Mouse (Mus musculus): ENCODE results near the gene Olfr381. TPM values are rescaled to one million over a fixed set of nuclear protein-coding genes. Genes with fewer than 3 reads are reported as not detected.
"Not testable (repeated sequence)": the region's sequence is repeated elsewhere in the genome, so short reads cannot be mapped to it uniquely, and the experiment has no call there.

The Olfr381 gene
- polyA plus RNA-seq (2016; fragmentation: Nextera tagmentation; extraction: Ambion mirVana) = not detected in 2 replicates

DNA sequence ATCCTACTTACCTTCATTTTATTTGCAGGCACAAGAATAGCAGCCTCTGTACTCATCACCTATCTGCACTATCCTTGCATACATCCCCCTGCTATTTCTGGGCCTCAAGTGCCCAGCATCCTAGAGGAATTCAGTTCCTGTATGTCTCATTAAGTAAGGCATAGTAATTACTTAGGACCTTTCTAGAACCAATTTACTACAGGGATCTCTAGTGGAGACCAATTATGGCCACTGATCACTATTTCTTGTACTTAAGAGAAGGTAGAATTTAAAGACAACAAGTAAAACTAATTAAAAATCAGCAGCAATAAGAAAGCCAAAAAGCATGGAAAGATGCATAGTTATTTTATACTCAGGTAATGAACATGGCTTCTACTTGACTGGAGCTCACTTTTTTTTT is at the start of gene Olfr381:
Olfr381 (minus strand) TSS at position 101 of the 400 bp plus-strand sequence.
- Histone ChIP-seq H3K27ac (no peak within 1 kb of the TSS), H3K9ac (no peak within 1 kb of the TSS), H3K9me3 (replicated peaks) (no peaks in the 10 kb centered on the region), H3K4me2 (no peak within 1 kb of the TSS), H3K27me3 (replicated peaks) (no peaks in the 10 kb centered on the region), H3K4me1 (no peaks in the 10 kb centered on the region), H3K36me3 (no peaks in the 10 kb centered on the region), H3K4me3 (no peak within 1 kb of the TSS)
- no peak for ATAC-seq

DNA sequence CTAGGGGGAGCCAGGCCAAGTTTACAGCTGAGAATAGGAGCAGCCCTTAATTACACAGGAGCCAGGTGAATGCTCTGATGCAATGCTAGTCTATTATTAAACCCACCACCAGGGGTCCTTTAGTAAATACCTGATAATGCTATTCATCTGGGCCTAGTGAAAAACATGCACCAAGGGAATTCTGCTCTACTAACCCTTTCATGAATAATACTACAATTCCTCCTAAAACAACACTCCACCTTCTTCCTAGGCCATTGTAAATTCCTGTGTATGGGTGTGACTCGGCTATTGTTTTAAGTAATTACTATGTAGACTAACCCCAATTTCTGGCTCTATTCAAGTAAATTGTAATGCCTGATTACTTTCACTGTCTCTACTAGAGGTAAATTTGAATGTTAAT is 37.6 kb upstream of the Olfr381 start:
- not testable (repeated sequence) for H3K9me3 ChIP-seq (replicated peaks); H3K4me1 ChIP-seq; H3K9ac ChIP-seq; H3K4me3 ChIP-seq; H3K4me2 ChIP-seq; ATAC-seq; H3K27me3 ChIP-seq (replicated peaks); H3K36me3 ChIP-seq; H3K27ac ChIP-seq
- 51% methylated on average over 1 of the region's 1 CpGs for WGBS (ENCODE audit: insufficient replicate concordance)

DNA sequence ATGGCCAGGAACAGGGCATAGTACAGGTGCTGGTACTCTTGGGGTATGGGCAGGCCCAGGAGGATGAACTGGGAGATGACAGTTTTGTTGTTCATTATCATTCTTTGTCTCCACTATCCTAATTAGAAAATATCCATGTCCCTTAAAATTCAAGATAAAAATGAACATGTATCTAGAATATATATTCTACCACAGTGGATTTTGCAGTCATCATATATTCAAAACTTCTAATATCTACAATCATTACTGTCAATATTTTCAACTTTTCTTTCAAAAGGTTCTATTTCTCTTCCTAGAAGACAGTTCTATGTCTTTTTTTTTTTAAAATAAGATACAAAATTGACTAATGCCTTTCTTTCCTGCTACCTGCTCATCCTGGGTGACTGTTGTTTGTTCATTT is 25.7 kb upstream of the Olfr381 start, which contains the start of gene Olfr382:
Olfr382 (minus strand) TSS at position 101 of the 400 bp plus-strand sequence.
- ATAC-seq = no peak
- Histone ChIP-seq H3K4me3 (no peak within 1 kb of the TSS), H3K4me2 (no peak within 1 kb of the TSS)

DNA sequence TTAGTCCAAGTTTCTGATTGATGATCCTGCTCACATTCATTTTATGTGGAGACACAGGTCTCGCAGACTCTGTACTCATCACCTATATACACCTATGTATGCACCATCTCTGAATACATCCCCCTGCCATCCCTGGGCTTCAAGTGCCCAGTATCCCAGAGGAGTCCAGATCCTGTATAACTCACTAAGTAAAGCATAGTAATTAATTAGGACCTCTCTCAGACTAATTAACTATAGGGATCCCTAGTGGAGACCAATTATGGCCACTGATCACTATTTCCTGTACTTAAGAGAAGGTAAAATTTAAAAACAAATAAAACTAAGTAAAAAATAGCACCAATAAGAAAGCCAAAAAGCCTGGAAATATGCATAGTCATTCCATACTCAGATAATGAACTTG is 34.0 kb downstream of the Olfr381 start, which contains the start of gene Olfr380:
Olfr380 (minus strand) TSS at position 101 of the 400 bp plus-strand sequence.
- H3K4me3 ChIP-seq = no peak within 1 kb of the TSS
- 75% methylated on average over 1 of the region's 1 CpGs for WGBS (ENCODE audit: insufficient replicate concordance)
- no peaks in the 10 kb centered on the region for H3K9me3 ChIP-seq (replicated peaks)
- H3K27me3 ChIP-seq (replicated peaks) = no peaks in the 10 kb centered on the region
- no peak for ATAC-seq
- no peak within 1 kb of the TSS for H3K27ac ChIP-seq
- H3K4me1 ChIP-seq = no peaks in the 10 kb centered on the region
- no peaks in the 10 kb centered on the region for H3K36me3 ChIP-seq
- H3K4me2 ChIP-seq = no peak within 1 kb of the TSS
- no peak within 1 kb of the TSS for H3K9ac ChIP-seq

More for the DNA sequence above, 25.7 kb upstream of the Olfr381 start, which contains the start of gene Olfr382:
- Histone ChIP-seq H3K9ac (no peak within 1 kb of the TSS), H3K4me1 (no peaks in the 10 kb centered on the region), H3K27ac (no peak within 1 kb of the TSS), H3K27me3 (replicated peaks) (no peaks in the 10 kb centered on the region), H3K36me3 (no peaks in the 10 kb centered on the region), H3K9me3 (replicated peaks) (0 out of 2 replicates have a peak, but pooled peaks cover 18% of the 10 kb centered on the region)

Other genes with a start within 250 kb of the Olfr381 start
- gene Trpv3, start 224.2 kb downstream of the Olfr381 start, polyA plus RNA-seq (2016; fragmentation: Nextera tagmentation; extraction: Ambion mirVana) = not detected in 2 replicates
- gene Aspa, start 162.0 kb downstream of the Olfr381 start, polyA plus RNA-seq (2016; fragmentation: Nextera tagmentation; extraction: Ambion mirVana) = 1.1 and 1.2 TPM in 2 replicates
- not detected in 2 replicates for gene Gm49340, start 161.9 kb downstream of the Olfr381 start, polyA plus RNA-seq (2016; fragmentation: Nextera tagmentation; extraction: Ambion mirVana)
- 1.0 and 1.9 TPM in 2 replicates for gene Spata22, start 161.9 kb downstream of the Olfr381 start, polyA plus RNA-seq (2016; fragmentation: Nextera tagmentation; extraction: Ambion mirVana)
- not detected in 2 replicates for gene Olfr20, start 140.8 kb downstream of the Olfr381 start, polyA plus RNA-seq (2016; fragmentation: Nextera tagmentation; extraction: Ambion mirVana)
- gene Olfr376, start 120.4 kb downstream of the Olfr381 start, polyA plus RNA-seq (2016; fragmentation: Nextera tagmentation; extraction: Ambion mirVana) = not detected in 2 replicates
- not detected in 2 replicates for gene Olfr1, start 92.0 kb downstream of the Olfr381 start, polyA plus RNA-seq (2016; fragmentation: Nextera tagmentation; extraction: Ambion mirVana)
- gene Olfr378, start 63.1 kb downstream of the Olfr381 start, polyA plus RNA-seq (2016; fragmentation: Nextera tagmentation; extraction: Ambion mirVana) = not detected in 2 replicates
- gene Olfr380, start 34.1 kb downstream of the Olfr381 start, polyA plus RNA-seq (2016; fragmentation: Nextera tagmentation; extraction: Ambion mirVana) = not detected in 2 replicates
- gene Olfr382, start 25.6 kb upstream of the Olfr381 start, polyA plus RNA-seq (2016; fragmentation: Nextera tagmentation; extraction: Ambion mirVana) = not detected in 2 replicates
- not detected in 2 replicates for gene Olfr385, start 101.4 kb upstream of the Olfr381 start, polyA plus RNA-seq (2016; fragmentation: Nextera tagmentation; extraction: Ambion mirVana)
- gene Olfr384, start 107.0 kb upstream of the Olfr381 start, polyA plus RNA-seq (2016; fragmentation: Nextera tagmentation; extraction: Ambion mirVana) = not detected in 2 replicates
- not detected in 2 replicates for gene Zfp735, start 197.2 kb upstream of the Olfr381 start, polyA plus RNA-seq (2016; fragmentation: Nextera tagmentation; extraction: Ambion mirVana)

Data from liver, embryonic 12.5 days (tissue).